16 mouse cellular contexts compared by ENCODE assay signal in the genomic region with DNA sequence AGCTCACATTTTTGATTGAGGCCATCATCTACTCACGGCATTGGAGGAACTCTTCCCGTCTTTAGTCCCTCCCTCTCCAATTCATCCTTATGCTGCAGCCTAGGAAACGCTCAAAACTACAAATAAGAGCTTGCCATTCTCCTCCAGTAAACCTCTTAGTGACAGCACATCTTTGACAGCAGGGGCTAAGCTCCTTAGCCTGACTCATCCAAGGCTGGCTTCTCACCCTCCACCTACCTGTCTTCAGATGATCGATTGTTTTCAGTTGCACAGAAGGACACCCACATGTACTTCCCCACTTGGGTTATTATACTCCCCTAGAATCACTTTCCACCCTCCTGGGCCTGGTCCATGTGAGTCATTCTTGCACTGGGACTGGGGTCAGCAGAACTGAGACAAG.
A peak's percentile ranks its signal among the peaks of the same experiment; 100 is the strongest.
DNase-seq lines count a peak whose midpoint lies in the region.
"Had no signal": no experiment of that assay in that cellular context is flagged by ENCODE, and none has a peak within 500 bp of the region (broad histone marks: within the 10 kb centered on the region; RNA-seq: fewer than 3 reads in every experiment).

No protein-coding gene starts in this region.

- DNase-seq in adrenal gland, postnatal 25 days: peak; percentile 3
- no peak for DNase-seq in adrenal gland, postnatal 4 days (ENCODE audit: low spot score in 2 of 2)
- DNase-seq in right cerebral cortex, adult 2 months (ENCODE audit: low spot score in 2 of 2): peak; percentile 15
- DNase-seq in right cerebral cortex, postnatal 36 days (ENCODE audit: low spot score in 2 of 2): no peak
- peak; percentile 5 for DNase-seq in mesoderm, embryonic 11.5 days (ENCODE audit: low read depth, low spot score)
- DNase-seq in thymus, postnatal 25 days: no peak
- DNase-seq in layer of hippocampus, adult 9-11 months: no peak
- DNase-seq: B cell, adult 2 months; cerebellum, adult 11 months; gastrocnemius, adult 2 months; heart, postnatal 36 days; kidney, adult 18-20 months; kidney, postnatal 10 days; liver, postnatal 0 days; spleen, adult 18-20 months; thymus, postnatal 14 days had no signal

Comparison
In these comparisons a context has a peak if more than half of its experiments do, and no peak if none do; other contexts are left out.
1. DNase-seq: peak in adrenal gland, postnatal 25 days (single experiment), right cerebral cortex, adult 2 months (2 of 2) and mesoderm, embryonic 11.5 days (single experiment); none in adrenal gland, postnatal 4 days (0 of 2), right cerebral cortex, postnatal 36 days (0 of 2), thymus, postnatal 25 days (single experiment) and layer of hippocampus, adult 9-11 months (single experiment).